Mouse (Mus musculus): Measurements from ENCODE around the gene Igsf8.
"Not testable (repeated sequence)": the region's sequence is repeated elsewhere in the genome, so short reads cannot be mapped to it uniquely, and the experiment has no call there.

Igsf8 gene

DNA sequence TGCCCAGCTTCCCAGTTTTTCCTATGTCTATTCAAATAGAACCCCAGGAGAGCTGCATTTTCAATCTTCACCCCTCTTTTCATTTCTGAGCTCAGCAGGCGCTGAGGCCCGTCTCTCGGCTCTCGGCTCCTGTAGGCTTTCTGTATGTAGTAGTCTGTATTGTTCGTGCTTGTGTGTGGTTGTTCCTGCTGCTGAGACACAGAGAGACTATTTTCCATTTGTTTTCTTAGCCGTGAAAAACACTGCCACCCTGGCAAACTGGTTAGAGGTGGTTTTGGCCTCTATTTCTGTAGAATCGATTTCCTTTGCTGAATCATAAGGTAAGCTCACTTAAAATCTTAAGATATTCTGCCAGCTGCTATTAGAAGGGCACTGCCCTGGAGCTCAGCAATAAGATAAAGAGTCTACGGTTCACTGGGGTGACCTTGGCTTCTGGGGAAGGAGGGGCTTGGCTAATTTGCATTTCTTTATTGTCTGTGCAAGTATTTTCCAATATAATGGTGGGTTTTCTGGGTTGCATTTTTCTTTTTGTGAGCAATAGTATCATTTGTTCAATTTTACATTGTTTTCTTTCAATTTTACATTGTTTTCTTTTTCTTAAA, at the start of gene Igsf8:
Gene Igsf8 (plus strand): TSS at position 165 of the 602 bp plus-strand sequence.
- DNase-seq (ENCODE audit: low spot score): no peak

- no peak for DNase-seq (ENCODE audit: low spot score)
Observed at GRCm38 (mm10) chr1:172212776-172213175, 48.7 kb upstream of the Igsf8 start.

DNA sequence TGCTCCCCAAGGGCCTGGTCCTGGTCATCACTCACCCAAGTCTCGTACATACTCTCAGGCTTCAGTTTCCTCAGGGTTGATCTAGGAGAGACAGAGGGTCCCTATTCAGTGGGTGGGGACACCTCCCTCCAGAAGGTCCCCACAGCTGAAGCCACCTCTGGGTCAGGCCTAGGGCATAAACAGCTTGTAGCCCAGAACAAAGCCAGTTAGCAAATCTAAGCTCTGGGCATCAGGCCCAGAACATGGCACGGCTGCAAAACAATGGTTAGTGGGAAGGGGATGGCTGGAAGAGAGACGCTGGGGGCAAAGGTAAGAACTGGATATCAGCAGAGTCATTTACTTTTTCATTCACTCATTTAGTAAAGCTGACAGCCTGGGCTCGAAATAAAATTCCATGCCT, 47.7 kb upstream of the Igsf8 start:
- DNase-seq (ENCODE audit: low spot score): no peak

- DNase-seq (ENCODE audit: low spot score): no peak
Observed at GRCm38 (mm10) chr1:172214748-172215147, 46.7 kb upstream of the Igsf8 start.

GRCm38 (mm10) chr1:172217148-172217547, 44.3 kb upstream of the Igsf8 start:
- DNase-seq (ENCODE audit: low spot score): peak; percentile 77

GRCm38 (mm10) chr1:172218164-172218910, 43.1 kb upstream of the Igsf8 start:
- no peak for DNase-seq (ENCODE audit: low spot score)

DNA sequence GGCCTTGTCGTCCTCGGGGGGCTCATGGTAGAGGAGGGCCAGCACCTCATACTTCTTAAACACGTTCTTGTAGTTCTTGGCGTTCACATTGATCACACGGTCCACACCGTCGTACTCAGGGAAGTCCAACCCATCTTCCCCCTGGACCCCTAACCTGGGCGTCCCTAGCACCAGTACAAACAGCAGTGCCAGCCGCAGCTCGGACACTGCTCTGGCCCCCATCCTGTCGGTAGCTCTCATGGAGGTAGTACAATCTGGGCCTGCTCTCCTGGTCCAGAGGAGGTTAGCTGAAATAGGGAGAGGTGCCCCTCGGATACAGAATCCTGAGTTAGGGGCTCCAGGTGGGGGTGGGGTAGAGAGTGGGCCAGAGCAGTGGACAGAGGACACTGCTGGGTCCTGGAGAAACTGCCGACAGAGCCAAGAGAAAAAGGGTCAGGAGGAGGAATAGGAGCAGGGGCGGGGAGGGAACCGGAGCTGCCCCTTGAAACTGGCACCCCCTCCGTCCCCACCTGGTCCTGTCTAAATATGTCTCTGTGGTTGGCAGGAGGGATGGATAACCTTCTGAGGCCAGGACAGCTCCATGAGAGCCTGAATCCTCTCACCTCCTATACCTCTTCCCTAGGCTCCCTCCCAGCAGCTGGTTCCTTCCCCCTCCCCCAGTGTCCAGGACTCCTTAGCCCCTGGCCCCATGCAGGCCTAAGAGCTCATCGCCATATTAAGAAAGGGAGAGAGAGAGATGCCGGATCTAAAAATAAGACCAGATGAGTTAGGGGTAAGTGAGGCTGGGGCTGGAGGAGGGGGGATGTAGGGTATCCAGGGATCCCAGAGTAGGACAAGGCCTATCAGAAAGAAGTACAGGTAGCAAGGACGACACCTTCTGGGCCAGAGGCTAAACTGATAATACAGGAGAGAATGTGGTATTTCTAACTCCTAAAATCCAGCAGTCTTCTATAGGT, 41.7 kb upstream of the Igsf8 start, which contains the start of gene Casq1:
Gene Casq1 (minus strand): TSS at position 418 of the 956 bp plus-strand sequence.
- no peak for DNase-seq (ENCODE audit: low spot score)

DNA sequence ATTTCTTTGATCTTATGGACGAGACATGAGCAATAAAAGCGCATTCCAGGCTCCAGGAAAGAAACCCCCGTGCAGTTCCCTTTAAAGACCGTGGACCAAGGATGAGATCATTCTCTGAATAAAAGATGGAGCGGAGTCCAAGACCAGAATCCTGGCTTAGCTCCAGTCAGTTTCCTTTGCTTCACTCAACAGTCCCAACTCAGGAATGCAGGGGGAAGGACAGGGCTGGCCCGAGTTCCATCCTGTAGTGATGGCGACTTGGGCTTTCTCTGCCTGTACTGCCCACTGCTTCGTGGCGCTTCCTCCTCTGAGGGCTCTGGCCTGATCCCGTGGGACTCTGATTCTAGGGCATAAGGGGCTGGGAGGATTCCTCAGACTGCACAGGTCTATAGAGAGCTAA, 41.0 kb upstream of the Igsf8 start:
- DNase-seq (ENCODE audit: low spot score): no peak

DNA sequence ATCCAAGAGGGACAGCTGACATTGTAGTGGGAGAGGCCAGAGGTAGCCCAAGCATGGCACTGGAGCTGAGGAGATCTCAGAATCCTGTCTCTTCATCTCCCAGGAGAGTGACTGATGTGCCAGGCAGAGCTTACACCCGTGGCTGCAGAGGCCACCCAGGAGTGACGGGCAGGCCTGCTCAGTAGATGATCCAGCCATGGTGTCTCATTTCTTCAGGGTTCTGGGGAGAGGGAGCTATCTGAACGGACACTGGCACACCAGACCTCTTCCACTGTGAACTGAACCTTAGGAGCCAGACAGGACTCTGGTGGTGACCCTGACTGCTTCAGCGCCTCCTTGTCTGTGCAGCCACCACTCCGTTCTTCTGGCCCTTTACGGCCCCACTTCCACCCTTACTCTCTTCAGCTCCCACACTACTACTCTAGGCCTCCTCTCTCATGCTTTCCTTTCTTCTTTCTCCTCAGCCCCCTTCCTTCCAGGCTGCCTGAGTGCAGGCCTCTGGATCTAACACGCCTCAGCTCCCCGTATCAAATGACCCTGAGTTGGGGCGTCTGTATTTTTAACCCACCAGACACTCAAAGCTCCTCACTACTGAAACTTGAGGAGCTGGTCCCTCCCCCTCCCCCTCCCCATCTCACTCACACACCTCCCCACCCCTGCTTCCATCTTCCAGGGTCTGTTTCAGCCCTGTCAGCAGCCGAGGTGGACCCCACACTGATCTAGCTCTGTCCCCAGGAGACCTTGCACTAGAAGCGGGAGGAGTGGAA, 40.0 kb upstream of the Igsf8 start:
- DNase-seq (ENCODE audit: low spot score): no peak

- no peak for DNase-seq (ENCODE audit: low spot score)
Observed at GRCm38 (mm10) chr1:172228209-172228608, 33.2 kb upstream of the Igsf8 start.

DNA sequence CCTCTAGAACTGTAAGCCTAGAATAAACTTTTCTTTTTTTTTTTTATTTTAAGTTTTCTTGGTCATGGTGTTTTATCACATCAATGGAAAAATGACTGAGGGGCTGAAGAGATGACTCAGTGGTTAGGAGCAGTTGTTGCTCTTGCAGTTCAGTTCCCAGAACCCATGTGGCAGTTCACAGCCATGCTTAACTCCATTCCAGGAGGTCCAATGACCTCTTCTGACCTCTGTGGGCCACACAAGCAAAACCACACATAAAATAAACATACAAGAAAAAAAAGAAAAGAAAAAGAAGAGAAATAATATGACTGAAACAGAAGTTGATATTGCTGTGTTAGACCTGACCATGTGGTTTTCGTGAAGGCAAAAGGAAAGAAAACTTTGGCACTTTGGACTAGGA, 32.2 kb upstream of the Igsf8 start:
- DNase-seq (ENCODE audit: low spot score): no peak

- DNase-seq (ENCODE audit: low spot score): no peak
Observed at GRCm38 (mm10) chr1:172240945-172241708, 20.3 kb upstream of the Igsf8 start.

DNA sequence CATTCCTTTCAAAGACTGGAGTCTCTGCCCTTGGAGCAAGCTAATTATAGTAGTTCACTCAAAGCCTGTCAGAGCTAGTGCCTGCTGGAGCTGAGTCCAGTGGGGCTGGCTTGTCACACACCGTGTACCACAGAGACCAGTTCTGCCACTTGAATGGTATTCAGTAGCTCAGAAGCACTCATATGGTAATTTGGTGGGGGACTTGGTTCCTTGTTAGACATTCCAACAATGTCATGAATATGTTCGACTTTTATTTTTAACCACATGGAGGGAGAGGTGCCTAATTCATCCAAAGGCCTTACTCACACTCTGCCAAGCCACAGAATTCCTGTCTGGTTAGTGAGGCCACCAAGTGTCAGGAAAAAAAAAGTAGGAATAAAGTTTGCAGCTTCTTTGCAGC, 19.0 kb upstream of the Igsf8 start:
- no peak for DNase-seq (ENCODE audit: low spot score)

DNA sequence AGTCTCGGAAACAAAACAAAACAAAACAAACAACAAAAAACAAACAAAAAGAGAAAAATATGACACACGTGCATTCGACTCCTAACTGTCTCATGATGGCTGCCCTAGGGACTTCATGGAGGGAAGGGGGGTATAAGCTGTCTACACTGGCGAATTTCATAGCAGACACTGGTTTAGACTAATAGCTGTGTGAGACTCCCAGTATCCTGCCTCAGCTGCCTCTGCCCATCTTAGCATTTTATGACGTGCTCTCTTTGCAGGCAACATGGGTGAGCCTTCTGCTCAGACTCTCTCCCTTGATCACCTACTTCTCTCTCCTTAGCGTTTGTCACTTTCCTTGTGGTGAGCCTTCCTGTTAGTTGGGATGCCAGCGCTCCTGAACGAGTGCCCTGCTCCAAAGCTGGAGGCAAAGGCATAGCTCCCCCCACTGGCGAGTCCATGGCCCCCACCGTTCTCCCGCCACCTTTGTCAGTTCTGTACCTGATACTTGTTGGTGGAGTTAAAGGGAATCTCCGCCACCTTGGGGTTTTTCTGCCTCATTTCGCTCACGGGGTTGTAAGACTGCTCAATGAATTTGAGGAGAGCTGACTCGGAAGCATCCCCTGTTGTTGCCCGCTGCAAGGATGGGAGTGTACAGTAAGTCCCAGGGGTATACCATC, 17.8 kb upstream of the Igsf8 start:
- DNase-seq (ENCODE audit: low spot score): no peak

DNA sequence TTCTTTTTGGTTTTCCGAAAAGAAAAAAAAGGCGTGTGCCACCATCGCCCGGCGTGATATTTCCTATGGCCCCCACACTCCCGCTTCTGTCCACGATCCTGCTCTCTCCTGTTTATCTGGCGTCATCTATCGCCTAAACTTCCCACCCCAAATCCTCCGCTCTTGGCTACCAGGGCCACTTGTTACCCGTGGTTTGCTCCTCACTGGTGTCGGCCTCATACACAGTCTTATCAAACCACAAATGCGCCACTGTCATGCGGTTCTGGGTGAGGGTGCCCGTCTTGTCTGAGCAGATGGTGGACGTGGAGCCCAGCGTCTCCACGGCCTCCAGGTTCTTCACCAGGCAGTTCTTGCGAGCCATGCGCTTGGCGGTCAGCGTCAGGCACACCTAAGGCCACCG, 16.8 kb upstream of the Igsf8 start:
- DNase-seq (ENCODE audit: low spot score): not testable (repeated sequence)

GRCm38 (mm10) chr1:172247216-172247615, 14.2 kb upstream of the Igsf8 start:
- no peak for DNase-seq (ENCODE audit: low spot score)

- no peak for DNase-seq (ENCODE audit: low spot score)
Observed at GRCm38 (mm10) chr1:172247679-172248078, 13.8 kb upstream of the Igsf8 start.

- DNase-seq (ENCODE audit: low spot score): no peak
Observed at GRCm38 (mm10) chr1:172258314-172258713, 3.1 kb upstream of the Igsf8 start, which contains the start of gene Atp1a4. Atp1a4 (minus strand) TSS chr1:172258414.

DNA sequence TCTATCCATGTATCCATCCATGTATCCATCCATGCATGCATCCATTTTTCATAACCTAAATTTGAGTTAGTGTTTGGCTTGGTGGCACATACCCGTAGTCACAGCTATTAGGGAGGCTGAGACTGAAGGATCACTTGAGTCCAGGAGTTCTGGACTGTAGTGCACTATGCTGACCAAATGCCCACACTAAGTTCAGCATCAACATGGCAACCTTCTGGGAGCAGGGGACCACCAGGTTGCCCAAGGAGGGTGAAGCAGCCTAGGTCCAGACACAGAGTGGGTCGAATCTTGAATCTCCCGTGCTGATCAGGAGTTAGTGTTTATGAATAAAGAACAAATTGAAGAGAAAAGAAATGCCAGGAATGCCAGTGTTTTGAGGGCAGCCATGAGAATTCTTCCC, 9.8 kb downstream of the Igsf8 start:
- DNase-seq (ENCODE audit: low spot score): no peak

DNA sequence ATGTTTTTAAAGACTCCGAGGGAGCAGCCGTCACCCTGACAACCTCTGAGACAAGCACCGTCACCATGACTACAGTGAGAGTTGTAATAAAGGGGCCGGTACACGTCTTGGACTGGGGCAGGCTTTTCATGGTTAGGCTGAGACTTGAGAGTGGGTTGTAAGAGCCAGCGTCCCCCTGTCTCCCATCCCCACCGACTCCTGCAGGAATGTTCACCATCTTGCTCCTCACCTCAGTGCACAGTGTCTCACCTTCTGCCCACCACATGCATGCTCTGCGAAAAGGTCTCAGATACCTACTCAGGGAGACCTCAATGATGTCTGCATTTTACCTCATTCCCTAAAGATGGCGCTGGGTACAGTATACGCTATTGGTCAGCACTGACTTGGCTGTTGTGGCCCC, 10.3 kb downstream of the Igsf8 start:
- no peak for DNase-seq (ENCODE audit: low spot score)

Data from spleen, adult 12 weeks (tissue).